Mouse (Mus musculus) adrenal gland, postnatal 36 days (tissue): ENCODE measurements at regions not wholly inside any gene's neighbourhood (a gene's known extent, or its start where the extent isn't known, plus 50 kb on each side); places are given as distances from the start of the nearest gene placed in this dataset.
"Not testable (repeated sequence)": the region's sequence is repeated elsewhere in the genome, so short reads cannot be mapped to it uniquely, and the experiment has no call there.

Experiments used
- DNase-seq, 2 experiments: peaks; one replicate each; pipeline ENCODE4 v3.0.0; 2021; ENCODE audit warnings: mixed read lengths in 1 of 2

GRCm38 (mm10) chr13:115911524-115912459 lies 397.7 kb downstream of the Isl1 start:
- no peak for DNase-seq

GRCm38 (mm10) chr13:115910866-115911449 lies 398.5 kb downstream of the Isl1 start:
- DNase-seq, result no peak

- peak in 1 of 2 experiments; percentile 2 for DNase-seq
Observed at GRCm38 (mm10) chr13:115880616-115881015, 428.9 kb downstream of the Isl1 start.

GRCm38 (mm10) chr13:115860480-115860879 lies 449.0 kb downstream of the Isl1 start:
- no peak for DNase-seq

GRCm38 (mm10) chr13:115856632-115857031 lies 452.9 kb downstream of the Isl1 start:
- DNase-seq, result no peak

GRCm38 (mm10) chr13:115852689-115853356 lies 456.7 kb downstream of the Isl1 start:
- no peak for DNase-seq

GRCm38 (mm10) chr13:115843121-115843520 lies 466.4 kb downstream of the Isl1 start:
- no peak for DNase-seq

GRCm38 (mm10) chr13:115836203-115836768 lies 473.2 kb downstream of the Isl1 start:
- no peak for DNase-seq

GRCm38 (mm10) chr13:115825191-115825590 lies 484.3 kb downstream of the Isl1 start:
- no peak for DNase-seq

GRCm38 (mm10) chr13:115822527-115822926 lies 487.0 kb downstream of the Isl1 start:
- no peak for DNase-seq

- no peak for DNase-seq
Observed at GRCm38 (mm10) chr13:115814211-115814610, 495.3 kb downstream of the Isl1 start.

GRCm38 (mm10) chr13:115799294-115799693 lies 510.2 kb downstream of the Isl1 start:
- DNase-seq, result no peak

- DNase-seq, result no peak
Observed at GRCm38 (mm10) chr13:115751271-115751670, 558.2 kb downstream of the Isl1 start.

GRCm38 (mm10) chr13:115742080-115742479 lies 567.4 kb downstream of the Isl1 start:
- not testable (repeated sequence) for DNase-seq

GRCm38 (mm10) chr13:115727986-115728385 lies 581.5 kb downstream of the Isl1 start:
- no peak for DNase-seq

- DNase-seq, result no peak
Observed at GRCm38 (mm10) chr13:115725356-115725952, 584.0 kb downstream of the Isl1 start.

GRCm38 (mm10) chr13:115719276-115719675 lies 590.2 kb downstream of the Isl1 start:
- peak; percentile 33 to 36 for DNase-seq

GRCm38 (mm10) chr13:115718859-115719258 lies 590.6 kb downstream of the Isl1 start:
- no peak for DNase-seq

- DNase-seq, result no peak
Observed at GRCm38 (mm10) chr13:115696197-115696596, 594.4 kb upstream of the Itga1 start.

GRCm38 (mm10) chr13:115687426-115687825 lies 585.7 kb upstream of the Itga1 start:
- DNase-seq, result no peak

GRCm38 (mm10) chr13:115679591-115679990 lies 577.8 kb upstream of the Itga1 start:
- peak; percentile 2 to 22 for DNase-seq

- DNase-seq, result no peak
Observed at GRCm38 (mm10) chr13:115676836-115677235, 575.1 kb upstream of the Itga1 start.
